Mouse (Mus musculus) T-helper 2 cell (primary cell): ENCODE data around the gene Scrn3.

Experiments
- in situ Hi-C: fragments of 300-600 bp; cut with MboI, MseI; formaldehyde crosslinking; loops from one replicate; pipeline ENCODE4 v1.15.1; 2025; ENCODE audit warnings: high pct_unique_total_duplicates

Gene Scrn3

GRCm38 (mm10) chr2:73312152-73313116, at the start of gene Scrn3, which contains the start of gene Cir1:
Gene Scrn3 (plus strand): TSS chr2:73312601.
Gene Cir1 (minus strand): TSS chr2:73312701.
- in situ Hi-C loops = loop anchor here (5.0 kb wide), 1 partner anchor 75 kb away; the partner anchor contains the start of gene Gpr155

DNA sequence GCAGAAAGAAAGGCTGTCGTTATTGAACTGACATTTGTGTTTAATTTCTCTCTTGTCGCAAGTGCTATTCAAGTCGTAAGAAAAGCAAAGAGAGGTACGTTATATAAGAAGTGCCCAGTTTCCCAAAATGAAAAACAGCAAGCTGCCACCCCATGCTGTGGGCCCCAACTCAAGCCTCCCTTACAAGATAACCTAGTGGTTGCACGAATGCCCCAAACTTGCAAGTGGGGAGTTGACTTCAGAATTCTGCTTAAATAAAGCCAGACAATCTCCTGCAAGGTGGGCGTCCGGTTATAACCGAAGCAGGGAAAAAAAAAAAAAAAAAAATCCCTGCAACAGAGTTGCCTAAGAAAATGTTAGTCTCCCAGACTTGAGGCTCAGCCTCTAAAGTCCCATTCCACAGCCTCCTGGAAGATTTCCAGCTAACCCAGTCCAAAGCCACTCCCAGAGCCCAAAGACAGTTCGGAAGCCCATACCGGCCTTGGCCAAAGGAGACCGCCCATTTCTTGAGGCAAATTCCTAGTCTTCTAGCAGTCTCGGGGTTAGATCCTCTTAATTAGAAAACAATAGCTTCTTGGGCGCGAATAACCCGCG, 49.1 kb upstream of the Scrn3 start:
- in situ Hi-C loops = no loop called here

GRCm38 (mm10) chr2:73263794-73264610, 48.4 kb upstream of the Scrn3 start:
- in situ Hi-C loops = no loop called here

DNA sequence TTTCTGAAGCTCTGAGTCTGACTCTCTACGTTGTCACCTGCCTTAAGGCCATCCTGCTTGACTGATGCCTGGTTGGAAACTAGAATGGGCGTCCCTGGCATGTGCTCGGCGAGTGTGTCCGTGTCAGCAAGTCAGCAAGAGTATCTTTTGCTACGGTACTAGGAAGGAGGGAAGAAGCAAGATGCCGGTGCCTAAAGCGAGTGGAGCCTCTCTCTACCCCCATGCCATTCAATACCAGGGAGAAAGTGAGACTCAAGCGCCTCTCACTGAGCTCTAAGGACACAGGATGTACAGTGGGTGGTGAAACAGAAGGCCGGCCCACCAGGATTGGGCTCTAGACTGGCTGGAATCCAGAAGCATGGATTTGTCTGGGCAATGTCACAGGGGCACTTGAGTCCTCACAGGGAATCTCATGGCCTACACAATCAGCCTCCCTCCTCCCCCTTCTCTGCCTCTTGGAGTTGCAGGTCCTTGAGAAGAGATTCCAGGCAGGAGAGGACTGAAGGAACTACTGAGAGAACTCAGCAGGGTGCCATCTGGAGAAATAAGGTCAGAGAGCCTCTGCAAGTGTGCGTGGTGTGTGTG, 47.7 kb upstream of the Scrn3 start:
- in situ Hi-C loops = no loop called here

GRCm38 (mm10) chr2:73266011-73266410, 46.4 kb upstream of the Scrn3 start:
- in situ Hi-C loops = no loop called here

- in situ Hi-C loops = no loop called here
Measured at GRCm38 (mm10) chr2:73266623-73267022, 45.8 kb upstream of the Scrn3 start.

DNA sequence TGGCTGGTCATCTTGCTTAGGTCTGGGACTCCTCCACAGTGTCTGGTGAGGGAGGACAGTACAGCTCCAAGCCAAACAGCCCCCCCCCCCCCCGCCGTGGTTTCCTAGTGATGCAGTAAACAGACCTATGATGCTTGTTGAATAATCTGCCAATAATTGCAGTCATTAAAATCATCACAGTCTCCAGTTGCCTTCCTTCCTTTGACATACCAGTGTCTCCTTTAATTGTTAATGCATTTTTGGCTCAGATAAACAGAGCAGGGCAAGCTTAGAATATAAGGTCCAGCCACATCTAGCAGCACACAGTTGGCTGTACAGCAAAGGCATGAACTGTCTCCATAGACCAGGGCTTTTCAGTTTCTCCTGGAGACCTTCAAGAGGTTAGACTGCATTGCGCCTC, 45.2 kb upstream of the Scrn3 start:
- in situ Hi-C loops = no loop called here

- in situ Hi-C loops = no loop called here
Measured at GRCm38 (mm10) chr2:73267818-73268217, 44.6 kb upstream of the Scrn3 start.

GRCm38 (mm10) chr2:73268281-73268680, 44.1 kb upstream of the Scrn3 start:
- in situ Hi-C loops = no loop called here

DNA sequence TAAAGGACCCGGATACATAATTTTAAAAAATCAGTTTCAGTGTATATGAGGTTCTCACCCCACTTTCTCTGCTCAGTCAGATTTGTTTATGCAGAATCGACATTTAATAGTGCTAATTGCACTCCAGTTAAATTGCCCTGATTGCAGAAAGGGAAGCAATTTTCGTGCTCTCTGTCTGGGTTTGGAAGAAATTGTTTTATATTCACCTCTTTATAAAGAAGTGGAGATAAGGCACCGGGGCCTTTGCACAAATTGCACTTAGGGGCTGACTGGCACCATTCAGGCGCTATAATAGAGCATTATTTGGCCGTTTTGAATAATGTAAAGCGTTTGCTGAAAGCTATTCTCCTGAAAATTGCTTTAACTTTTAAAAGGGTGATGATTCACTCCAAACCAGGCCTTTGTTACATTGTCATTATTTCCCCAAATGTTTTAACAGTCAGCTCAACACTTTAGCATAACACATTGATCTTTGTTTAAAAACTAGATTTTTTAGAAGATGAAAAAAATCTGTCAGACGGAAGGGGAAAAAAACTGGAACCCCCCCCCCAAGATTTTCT, 43.5 kb upstream of the Scrn3 start:
- in situ Hi-C loops = no loop called here

DNA sequence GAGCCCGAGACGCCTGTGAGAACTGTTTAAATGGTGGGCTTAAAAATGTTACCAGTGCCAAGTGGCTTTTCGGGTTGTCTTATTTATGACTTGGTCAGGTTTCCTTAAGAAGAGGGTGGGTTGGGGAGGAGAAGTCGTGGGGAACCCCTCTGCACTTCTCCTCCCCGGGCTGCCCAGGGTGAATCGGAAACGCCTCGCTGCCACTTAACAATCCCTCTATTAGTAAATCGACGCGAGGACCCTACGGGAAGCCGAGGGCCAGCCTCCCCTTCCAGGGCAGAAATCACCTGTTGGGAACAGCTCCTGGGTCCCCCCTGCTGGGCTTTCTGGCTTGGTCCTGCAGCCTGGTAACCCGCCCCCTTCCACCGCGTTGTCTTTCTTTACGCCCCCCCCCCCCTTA, 42.7 kb upstream of the Scrn3 start:
- in situ Hi-C loops = loop anchor here (10.0 kb wide), 1 partner anchor 1735 kb away; no protein-coding TSS in a partner anchor

DNA sequence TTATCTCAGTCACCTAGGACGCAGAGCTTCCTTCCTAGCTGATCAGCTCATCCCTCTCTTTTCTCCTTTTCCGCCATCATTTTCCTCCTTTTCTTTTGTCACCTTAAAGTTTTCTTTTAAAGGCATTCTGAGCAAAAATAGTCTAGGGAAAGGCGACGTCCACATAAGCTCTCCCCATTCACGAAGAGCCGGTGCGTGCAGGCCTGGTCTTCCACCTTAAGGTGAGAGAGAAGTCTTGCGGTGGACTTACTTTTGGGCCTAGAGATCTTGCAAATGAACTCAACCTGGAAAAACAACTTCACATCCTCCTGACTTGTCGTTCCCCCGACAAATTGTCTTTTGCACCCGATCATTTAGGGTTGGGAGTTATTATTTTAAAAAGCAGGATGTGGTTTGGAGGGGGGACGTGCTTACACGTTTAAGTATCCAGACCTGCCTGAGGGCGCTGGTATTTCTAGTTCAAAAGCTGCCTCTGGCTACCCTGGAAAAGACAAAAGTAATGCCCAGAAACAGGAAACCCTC, 42.3 kb upstream of the Scrn3 start:
- in situ Hi-C loops = loop anchor here (10.0 kb wide), 1 partner anchor 1735 kb away; no protein-coding TSS in a partner anchor

DNA sequence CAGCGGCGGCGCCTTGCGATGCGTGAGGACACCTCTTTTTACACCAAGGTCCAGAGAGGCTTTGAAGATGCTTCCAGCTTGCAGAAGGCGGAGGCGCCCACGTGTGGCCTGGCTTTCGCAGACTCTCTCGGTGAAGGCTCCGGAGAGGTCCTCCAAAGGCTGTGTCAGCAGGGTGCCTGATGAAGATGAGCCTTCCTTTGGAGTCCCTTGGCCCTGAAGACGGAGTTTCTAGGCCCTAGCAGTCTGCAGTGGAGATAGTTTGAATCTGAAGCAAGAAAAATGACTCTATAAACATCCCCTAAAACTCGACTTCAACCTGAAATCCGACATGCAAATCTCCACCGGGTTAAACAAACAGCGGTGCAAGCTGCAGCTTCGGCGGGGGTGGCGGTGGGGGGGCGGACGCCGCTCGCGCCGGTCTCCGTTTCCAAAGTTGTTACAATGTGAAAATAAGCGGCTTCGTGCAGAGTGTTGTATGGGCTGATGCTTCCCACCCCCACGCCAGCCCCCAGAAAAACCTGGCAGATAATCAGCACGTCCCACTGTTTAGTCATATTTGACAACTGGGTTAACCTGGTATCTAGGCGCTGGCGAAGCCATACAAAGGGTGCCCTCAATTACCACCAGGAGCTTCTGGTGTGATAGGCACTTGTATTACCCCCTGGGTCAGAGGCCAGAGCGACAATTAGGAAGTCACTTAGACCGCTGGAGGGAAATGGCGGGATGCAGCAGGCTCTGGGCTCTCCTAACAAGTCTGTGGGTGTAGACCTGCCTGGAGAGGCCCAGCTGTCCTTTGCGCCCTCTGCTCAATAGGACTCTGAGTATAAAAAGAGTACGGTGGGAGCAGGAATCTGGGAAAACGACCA, 41.6 kb upstream of the Scrn3 start:
- in situ Hi-C loops = loop anchor here (10.0 kb wide), 1 partner anchor 1736 kb away; no protein-coding TSS in a partner anchor

DNA sequence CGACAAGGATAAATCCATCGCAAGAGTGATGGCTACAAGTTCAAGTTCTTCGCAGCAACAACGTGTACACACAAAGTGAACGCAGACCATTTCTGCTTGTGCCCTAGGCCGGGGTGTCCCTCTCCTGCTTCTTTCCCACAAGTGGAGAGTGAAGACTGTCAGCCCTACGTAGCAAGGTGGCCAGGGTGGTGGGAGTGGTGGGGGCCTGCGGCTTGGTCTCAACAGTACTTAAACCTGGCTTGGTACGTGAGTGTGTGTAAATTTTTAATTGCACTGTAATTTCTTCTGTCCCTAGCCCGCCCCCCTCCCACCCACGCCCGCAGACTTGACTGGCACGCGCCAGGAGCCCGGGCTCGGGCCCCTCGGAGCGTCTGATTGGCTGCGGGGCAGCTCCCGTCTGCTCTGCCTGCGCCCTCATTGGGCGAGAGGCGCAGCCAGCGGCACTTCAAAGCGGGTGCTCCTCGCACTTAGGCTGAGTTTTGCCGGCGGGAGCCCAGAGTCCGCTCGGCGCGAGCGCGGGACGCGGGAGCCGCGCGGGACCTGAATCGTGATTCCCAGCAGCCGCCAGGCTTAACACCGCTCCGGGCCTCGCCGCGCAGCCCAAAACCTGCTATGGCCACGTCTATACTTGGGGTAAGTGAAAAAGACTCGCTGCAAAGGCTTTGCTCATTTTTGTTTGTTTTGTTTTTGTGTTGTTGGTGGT, 40.8 kb upstream of the Scrn3 start, which contains the start of gene Sp9:
TSS of gene Sp9 (plus strand) at position 467 of the 703 bp plus-strand sequence.
- in situ Hi-C loops = loop anchor here (10.0 kb wide), 1 partner anchor 1737 kb away; no protein-coding TSS in a partner anchor

DNA sequence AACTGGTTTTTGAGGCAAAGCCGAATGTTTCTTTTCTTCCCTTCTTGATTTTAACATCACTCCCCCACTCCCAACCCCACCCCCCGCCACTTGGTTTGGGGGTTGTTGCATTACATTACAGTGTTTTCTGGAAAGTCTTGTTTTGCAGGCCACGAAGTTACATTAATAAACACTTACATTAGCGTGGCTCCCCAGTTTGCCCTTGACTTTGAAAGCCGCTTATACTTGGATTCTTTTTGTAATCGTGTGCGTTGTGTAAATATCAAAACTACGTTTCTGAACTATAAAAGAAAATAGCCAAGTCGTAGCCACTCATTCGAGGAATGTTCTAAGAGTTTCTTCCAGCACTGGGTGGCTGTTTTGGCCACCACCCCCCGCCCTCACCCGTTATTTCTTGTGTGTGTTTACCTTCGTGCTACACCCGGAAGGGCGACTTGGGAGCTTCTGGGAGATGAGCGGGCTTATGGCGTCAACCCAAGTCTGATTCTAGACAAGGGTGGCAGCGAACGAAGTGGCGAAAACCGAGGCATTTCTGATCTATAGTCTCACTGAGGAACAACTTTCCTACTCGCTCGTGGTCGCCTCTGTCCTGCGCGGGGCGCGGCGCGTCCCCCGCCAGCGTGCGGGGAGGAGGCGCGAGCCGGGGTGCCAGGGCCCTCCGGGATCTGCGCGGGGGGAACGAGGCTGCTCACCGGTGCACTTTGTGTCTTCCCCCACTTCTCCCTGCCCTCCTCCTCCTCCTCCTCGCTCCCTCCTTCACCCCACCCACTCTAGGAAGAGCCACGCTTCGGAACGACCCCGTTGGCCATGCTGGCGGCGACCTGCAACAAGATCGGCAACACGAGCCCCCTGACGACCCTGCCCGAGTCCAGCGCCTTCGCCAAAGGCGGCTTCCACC, 39.8 kb upstream of the Scrn3 start:
- in situ Hi-C loops = loop anchor here (10.0 kb wide), 1 partner anchor 1738 kb away; no protein-coding TSS in a partner anchor

DNA sequence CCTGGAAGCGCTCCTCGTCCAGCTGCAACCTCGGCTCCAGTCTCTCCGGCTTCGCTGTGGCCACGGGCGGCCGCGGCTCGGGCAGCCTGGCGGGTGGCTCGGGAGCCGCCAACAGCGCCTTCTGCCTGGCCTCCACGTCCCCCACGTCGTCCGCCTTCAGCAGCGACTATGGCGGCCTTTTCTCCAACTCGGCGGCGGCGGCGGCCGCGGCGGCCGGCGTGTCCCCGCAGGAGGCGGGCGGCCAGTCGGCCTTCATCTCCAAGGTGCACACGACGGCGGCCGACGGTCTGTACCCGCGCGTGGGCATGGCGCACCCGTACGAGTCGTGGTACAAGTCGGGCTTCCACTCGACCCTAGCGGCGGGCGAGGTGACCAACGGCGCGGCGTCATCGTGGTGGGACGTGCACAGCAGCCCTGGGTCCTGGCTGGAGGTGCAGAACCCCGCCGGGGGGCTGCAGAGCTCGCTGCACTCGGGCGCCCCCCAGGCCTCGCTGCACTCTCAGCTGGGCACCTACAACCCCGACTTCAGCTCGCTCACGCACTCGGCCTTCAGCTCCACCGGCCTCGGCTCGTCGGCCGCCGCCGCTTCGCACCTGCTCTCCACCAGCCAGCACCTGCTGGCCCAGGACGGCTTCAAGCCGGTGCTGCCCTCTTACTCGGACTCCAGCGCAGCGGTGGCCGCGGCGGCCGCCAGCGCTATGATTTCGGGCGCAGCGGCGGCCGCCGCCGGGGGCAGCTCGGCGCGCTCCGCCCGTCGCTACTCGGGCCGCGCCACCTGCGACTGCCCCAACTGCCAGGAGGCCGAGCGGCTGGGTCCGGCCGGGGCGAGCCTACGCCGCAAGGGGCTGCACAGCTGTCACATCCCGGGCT, 38.9 kb upstream of the Scrn3 start:
- in situ Hi-C loops = loop anchor here (10.0 kb wide), 1 partner anchor 1739 kb away; no protein-coding TSS in a partner anchor
